Mouse (Mus musculus): Measurements from ENCODE around the gene Peli1. TPM values are rescaled to one million over a fixed set of nuclear protein-coding genes. Genes with fewer than 3 reads are reported as not detected.

The Peli1 gene
- polyA plus RNA-seq, 1 experiment from 2014 or later = 41.5 TPM

GRCm38 (mm10) chr11:21100704-21101103, 9.6 kb downstream of the Peli1 start:
- H3K27me3 ChIP-seq (ENCODE audit: insufficient read depth, poor library complexity, severe bottlenecking) = no peaks in the 10 kb centered on the region
- H3K9me3 ChIP-seq = no peaks in the 10 kb centered on the region
- no peak for DNase-seq (ENCODE audit: low spot score)
- H3K4me3 ChIP-seq = no peak overlapping the region
- 97% methylated on average over 1 of the region's 1 CpGs for WGBS
- peaks cover 22% of the 10 kb centered on the region for H3K4me1 ChIP-seq
- H3K27ac ChIP-seq = no peak overlapping the region
- peaks cover 5% of the 10 kb centered on the region; the same call in 1 of the 2 replicates for H3K36me3 ChIP-seq

GRCm38 (mm10) chr11:21101286-21101685, 10.2 kb downstream of the Peli1 start:
- Histone ChIP-seq H3K27me3 (ENCODE audit: insufficient read depth, poor library complexity, severe bottlenecking) (no peaks in the 10 kb centered on the region), H3K36me3 (peaks cover 5% of the 10 kb centered on the region; the same call in 1 of the 2 replicates), H3K4me1 (peaks cover 22% of the 10 kb centered on the region), H3K4me3 (no peak overlapping the region), H3K9me3 (no peaks in the 10 kb centered on the region), H3K27ac (no peak overlapping the region)
- WGBS = 70% methylated on average over 4 of the region's 4 CpGs
- no peak for DNase-seq (ENCODE audit: low spot score)

- 92% methylated on average over 6 of the region's 6 CpGs for WGBS
- Histone ChIP-seq H3K27ac (no peak overlapping the region), H3K36me3 (peaks cover 8% of the 10 kb centered on the region)
These were observed 11.3 kb downstream of the Peli1 start for GRCm38 (mm10) chr11:21102273-21103005.

GRCm38 (mm10) chr11:21103186-21103585, 12.1 kb downstream of the Peli1 start:
- no peak for DNase-seq (ENCODE audit: low spot score)
- Histone ChIP-seq H3K4me3 (no peak overlapping the region), H3K27ac (no peak overlapping the region), H3K4me1 (peaks cover 24% of the 10 kb centered on the region), H3K9me3 (no peaks in the 10 kb centered on the region), H3K27me3 (ENCODE audit: insufficient read depth, poor library complexity, severe bottlenecking) (no peaks in the 10 kb centered on the region), H3K36me3 (peaks cover 8% of the 10 kb centered on the region)
- WGBS = 75% methylated on average over 2 of the region's 2 CpGs

More at GRCm38 (mm10) chr11:21102273-21103005, 11.3 kb downstream of the Peli1 start:
- H3K4me1 ChIP-seq = peaks cover 26% of the 10 kb centered on the region
- no peak overlapping the region for H3K4me3 ChIP-seq
- H3K27me3 ChIP-seq (ENCODE audit: insufficient read depth, poor library complexity, severe bottlenecking) = no peaks in the 10 kb centered on the region
- DNase-seq (ENCODE audit: low spot score) = no peak
- H3K9me3 ChIP-seq = no peaks in the 10 kb centered on the region

- no peaks in the 10 kb centered on the region for H3K27me3 ChIP-seq (ENCODE audit: insufficient read depth, poor library complexity, severe bottlenecking)
- no peak overlapping the region for H3K27ac ChIP-seq
- no peaks in the 10 kb centered on the region for H3K9me3 ChIP-seq
- 15% methylated on average over 1 of the region's 1 CpGs for WGBS
- H3K4me1 ChIP-seq = peaks cover 24% of the 10 kb centered on the region
- peaks cover 8% of the 10 kb centered on the region for H3K36me3 ChIP-seq
- no peak overlapping the region for H3K4me3 ChIP-seq
- DNase-seq (ENCODE audit: low spot score) = no peak
These were observed 14.3 kb downstream of the Peli1 start for GRCm38 (mm10) chr11:21105393-21105792.

- DNase-seq (ENCODE audit: low spot score) = no peak
- peaks cover 16% of the 10 kb centered on the region; the same call in 1 of the 2 replicates for H3K4me1 ChIP-seq
- H3K27ac ChIP-seq = no peak overlapping the region
- no peaks in the 10 kb centered on the region for H3K9me3 ChIP-seq
- H3K36me3 ChIP-seq = peaks cover 8% of the 10 kb centered on the region
- H3K27me3 ChIP-seq (ENCODE audit: insufficient read depth, poor library complexity, severe bottlenecking) = no peaks in the 10 kb centered on the region
- H3K4me3 ChIP-seq = no peak overlapping the region
- WGBS = 97% methylated on average over 1 of the region's 1 CpGs
These were observed 16.0 kb downstream of the Peli1 start for GRCm38 (mm10) chr11:21107120-21107519.

GRCm38 (mm10) chr11:21109279-21109678, 18.2 kb downstream of the Peli1 start:
- 87% methylated on average over 2 of the region's 2 CpGs for WGBS
- no peak overlapping the region for H3K4me3 ChIP-seq
- H3K27ac ChIP-seq = no peak overlapping the region
- no peak for DNase-seq (ENCODE audit: low spot score)
- peaks cover 13% of the 10 kb centered on the region; the same call in 1 of the 2 replicates for H3K4me1 ChIP-seq
- H3K27me3 ChIP-seq (ENCODE audit: insufficient read depth, poor library complexity, severe bottlenecking) = no peaks in the 10 kb centered on the region
- H3K36me3 ChIP-seq = peaks cover 8% of the 10 kb centered on the region
- H3K9me3 ChIP-seq = no peaks in the 10 kb centered on the region

GRCm38 (mm10) chr11:21114516-21114915, 23.4 kb downstream of the Peli1 start:
- Histone ChIP-seq H3K27ac (no peak overlapping the region), H3K27me3 (ENCODE audit: insufficient read depth, poor library complexity, severe bottlenecking) (no peaks in the 10 kb centered on the region), H3K4me3 (no peak overlapping the region), H3K4me1 (no peaks in the 10 kb centered on the region), H3K36me3 (no peaks in the 10 kb centered on the region), H3K9me3 (no peaks in the 10 kb centered on the region)
- 80% methylated on average over 2 of the region's 2 CpGs for WGBS
- no peak for DNase-seq (ENCODE audit: low spot score)

- no peaks in the 10 kb centered on the region for H3K4me1 ChIP-seq
- DNase-seq (ENCODE audit: low spot score) = no peak
- H3K4me3 ChIP-seq = no peak overlapping the region
- H3K36me3 ChIP-seq = no peaks in the 10 kb centered on the region
- no peaks in the 10 kb centered on the region for H3K9me3 ChIP-seq
- H3K27me3 ChIP-seq (ENCODE audit: insufficient read depth, poor library complexity, severe bottlenecking) = no peaks in the 10 kb centered on the region
- H3K27ac ChIP-seq = no peak overlapping the region
These were observed 24.7 kb downstream of the Peli1 start for GRCm38 (mm10) chr11:21115804-21116203.

- WGBS = 85% methylated on average over 3 of the region's 3 CpGs
- no peak for DNase-seq (ENCODE audit: low spot score)
- no peaks in the 10 kb centered on the region for H3K27me3 ChIP-seq (ENCODE audit: insufficient read depth, poor library complexity, severe bottlenecking)
- H3K36me3 ChIP-seq = no peaks in the 10 kb centered on the region
- 0 out of 2 replicates have a peak, but pooled peaks cover 2% of the 10 kb centered on the region for H3K4me1 ChIP-seq
- no peaks in the 10 kb centered on the region for H3K9me3 ChIP-seq
- H3K27ac ChIP-seq = no peak overlapping the region
- no peak overlapping the region for H3K4me3 ChIP-seq
These were observed 25.7 kb downstream of the Peli1 start for GRCm38 (mm10) chr11:21116623-21117295.

GRCm38 (mm10) chr11:21121737-21122136, 30.6 kb downstream of the Peli1 start:
- H3K27me3 ChIP-seq (ENCODE audit: insufficient read depth, poor library complexity, severe bottlenecking) = no peaks in the 10 kb centered on the region
- DNase-seq (ENCODE audit: low spot score) = no peak
- H3K4me1 ChIP-seq = peaks cover 8% of the 10 kb centered on the region; the same call in 1 of the 2 replicates
- no peaks in the 10 kb centered on the region for H3K9me3 ChIP-seq
- H3K27ac ChIP-seq = no peak overlapping the region
- no peaks in the 10 kb centered on the region for H3K36me3 ChIP-seq
- 88% methylated on average over 2 of the region's 2 CpGs for WGBS
- H3K4me3 ChIP-seq = no peak overlapping the region

- Histone ChIP-seq H3K27me3 (ENCODE audit: insufficient read depth, poor library complexity, severe bottlenecking) (no peaks in the 10 kb centered on the region), H3K27ac (no peak overlapping the region), H3K4me3 (no peak overlapping the region), H3K4me1 (peaks cover 8% of the 10 kb centered on the region; the same call in 1 of the 2 replicates), H3K9me3 (no peaks in the 10 kb centered on the region), H3K36me3 (no peaks in the 10 kb centered on the region)
- no peak for DNase-seq (ENCODE audit: low spot score)
- WGBS = 52% methylated on average over 2 of the region's 2 CpGs
These were observed 31.3 kb downstream of the Peli1 start for GRCm38 (mm10) chr11:21122399-21122798.

- Histone ChIP-seq H3K36me3 (peaks cover 15% of the 10 kb centered on the region), H3K27ac (no peak overlapping the region), H3K27me3 (ENCODE audit: insufficient read depth, poor library complexity, severe bottlenecking) (no peaks in the 10 kb centered on the region), H3K4me1 (0 out of 2 replicates have a peak, but pooled peaks cover 10% of the 10 kb centered on the region), H3K4me3 (no peak overlapping the region), H3K9me3 (peaks cover 5% of the 10 kb centered on the region; the same call in 1 of the 2 replicates)
- 78% methylated on average over 2 of the region's 2 CpGs for WGBS
- no peak for DNase-seq (ENCODE audit: low spot score)
These were observed 40.6 kb downstream of the Peli1 start for GRCm38 (mm10) chr11:21131692-21132091.
